Mouse (Mus musculus) heart, postnatal 4 days (tissue): Measurements from ENCODE around the gene Cntnap2. TPM values are rescaled to one million over a fixed set of nuclear protein-coding genes. Genes with fewer than 3 reads are reported as not detected.

Source experiments
- DNase-seq: peaks from one replicate; pipeline ENCODE4 v3.0.0; 2021
- total RNA-seq, 2 experiments: library from RNA; stranded (reverse); gene quantifications; 2 replicates each; pipeline ENCODE4 v1.2.3; 2021

Gene Cntnap2
- total RNA-seq: under 1 TPM; 0.05 TPM

GRCm38 (mm10) chr6:45059091-45059490 lies at the start of gene Cntnap2:
Cntnap2 (plus strand) TSS chr6:45059357.
- DNase-seq: peak; percentile 68

GRCm38 (mm10) chr6:45026011-45026682 lies 33.0 kb upstream of the Cntnap2 start:
- DNase-seq: peak; percentile 17

DNA sequence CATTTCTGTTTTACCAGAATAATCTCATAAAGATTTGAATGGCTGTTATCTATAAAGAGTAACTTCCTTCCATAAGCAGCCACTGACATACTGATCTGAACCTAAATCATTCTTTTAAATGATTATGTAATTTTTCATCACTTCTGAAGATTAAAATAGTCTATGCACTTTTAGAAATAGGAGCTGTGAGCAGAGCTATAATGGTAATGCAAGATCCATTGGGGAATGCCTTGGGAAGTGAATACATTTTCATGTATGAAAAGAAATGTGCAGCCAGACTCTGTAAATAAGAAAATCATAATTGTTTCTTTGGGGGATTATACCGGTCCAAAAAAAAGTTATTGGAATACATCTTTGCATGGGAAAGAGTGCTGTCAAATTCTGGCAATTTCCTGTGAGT lies 19.7 kb upstream of the Cntnap2 start:
- DNase-seq: no peak

- DNase-seq: no peak
Measured at GRCm38 (mm10) chr6:45059556-45060471, 657 bp downstream of the Cntnap2 start.

DNA sequence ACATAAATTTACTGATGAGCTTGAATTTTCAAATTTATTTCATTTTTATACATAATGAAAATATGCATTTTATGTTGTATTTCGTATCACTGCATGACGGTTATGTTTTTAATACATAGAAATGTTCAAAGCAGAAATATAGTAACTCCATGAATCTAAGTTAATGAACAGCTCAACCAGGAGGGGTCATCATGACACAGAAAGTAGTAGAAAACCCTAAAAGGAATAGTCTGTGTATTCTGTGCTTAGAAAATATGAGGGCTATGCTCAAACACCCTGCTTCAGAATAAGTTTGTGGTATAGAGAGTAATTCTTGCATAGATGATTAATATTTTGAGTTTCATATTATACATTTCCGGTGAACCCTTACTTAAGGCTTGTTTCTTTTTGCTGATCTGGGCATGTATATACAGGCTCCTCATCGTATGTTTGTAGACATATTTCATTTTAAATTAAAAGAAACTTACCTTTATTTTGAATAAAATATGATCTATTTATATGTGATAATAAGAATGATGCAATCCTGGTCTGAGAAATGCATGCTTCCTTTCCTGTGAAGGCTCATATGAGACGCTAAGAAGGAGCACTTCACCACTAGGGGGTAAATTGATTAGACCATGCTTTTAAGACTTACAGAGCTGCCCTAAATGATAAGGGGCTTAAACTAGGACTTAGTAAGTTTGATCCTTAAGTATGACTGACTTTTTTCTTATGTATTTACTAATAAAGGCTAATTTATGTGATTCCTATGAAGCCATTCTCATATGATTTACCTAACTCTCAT lies 3.2 kb downstream of the Cntnap2 start:
- no peak for DNase-seq

DNA sequence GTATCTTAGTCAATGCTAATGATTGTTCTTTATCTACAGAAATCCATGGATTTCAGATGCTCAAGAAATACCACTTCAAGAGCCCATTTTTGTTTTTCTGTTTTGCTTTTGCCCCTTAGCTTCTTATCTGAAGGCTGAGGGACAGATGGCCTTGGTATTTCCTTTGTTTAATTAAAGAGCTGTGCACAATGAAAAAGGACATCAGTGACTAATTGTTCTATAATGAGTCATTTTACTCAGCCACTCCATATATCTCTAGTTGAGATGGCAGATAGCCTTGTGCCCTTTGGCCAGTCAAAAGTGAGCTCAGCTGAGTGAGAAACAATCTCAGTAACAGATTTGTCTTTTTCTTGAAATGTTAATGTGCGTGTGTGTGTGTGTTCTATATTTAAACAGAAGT lies 29.1 kb downstream of the Cntnap2 start:
- no peak for DNase-seq

GRCm38 (mm10) chr6:45113613-45114012 lies 54.5 kb downstream of the Cntnap2 start:
- DNase-seq: no peak

- no peak for DNase-seq
Measured at GRCm38 (mm10) chr6:45144882-45145281, 85.7 kb downstream of the Cntnap2 start.

DNA sequence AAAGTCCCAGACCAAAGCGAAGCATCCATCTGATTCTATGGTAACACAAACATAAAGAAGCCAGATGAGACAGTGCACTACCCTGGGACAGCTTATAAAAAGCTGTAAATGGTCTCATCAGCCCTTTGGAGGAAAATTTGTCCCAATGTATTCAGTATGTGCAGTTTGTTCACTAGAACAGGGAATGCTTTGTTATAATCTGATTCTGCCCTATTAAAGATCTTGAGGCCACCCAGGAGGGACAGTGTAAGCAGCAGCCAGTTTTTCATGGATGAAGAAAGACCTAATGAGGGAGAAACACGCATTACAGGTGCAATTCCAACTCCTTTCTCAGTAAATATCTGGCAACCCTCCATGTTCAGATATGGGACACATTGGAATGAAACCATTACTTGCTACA lies 145.9 kb downstream of the Cntnap2 start:
- no peak for DNase-seq

- no peak for DNase-seq
Measured at GRCm38 (mm10) chr6:45214330-45214729, 155.2 kb downstream of the Cntnap2 start.

DNA sequence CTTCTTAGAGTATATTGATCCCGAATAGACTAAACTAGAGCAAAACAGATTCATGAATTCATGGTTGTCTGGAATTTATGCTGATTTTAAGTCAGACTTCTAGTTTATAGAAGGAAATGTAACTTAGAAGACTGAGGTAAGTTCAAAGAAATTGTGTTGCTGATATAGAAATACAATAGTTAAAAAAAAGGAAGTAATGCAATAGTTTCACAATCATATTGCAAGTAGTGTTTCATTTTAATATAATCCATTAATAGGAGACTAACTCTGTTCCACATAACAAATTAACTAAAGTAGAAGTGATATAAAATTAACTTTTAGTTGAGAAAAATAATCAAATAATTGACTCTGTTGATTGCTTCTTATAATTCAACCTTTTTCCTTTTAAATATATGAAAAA lies 169.8 kb downstream of the Cntnap2 start:
- DNase-seq: no peak

DNA sequence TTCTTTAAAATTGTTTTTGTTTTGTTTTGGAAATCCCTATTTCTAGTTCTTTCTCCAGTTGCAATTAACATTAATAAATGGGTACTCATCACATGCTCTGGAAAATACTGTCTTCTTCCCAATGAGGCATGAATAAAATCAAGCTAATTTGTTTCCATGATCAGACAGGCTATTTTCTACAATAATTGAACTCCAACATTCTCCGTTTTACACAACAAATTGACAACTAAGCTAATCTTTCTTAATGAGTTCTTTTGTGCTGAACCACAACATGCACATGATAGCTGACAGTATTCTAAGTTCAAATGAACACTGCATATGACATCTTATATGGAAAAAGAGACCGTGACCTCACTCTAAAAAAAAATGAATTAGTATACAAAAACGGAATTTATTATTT lies 173.4 kb downstream of the Cntnap2 start:
- no peak for DNase-seq

DNA sequence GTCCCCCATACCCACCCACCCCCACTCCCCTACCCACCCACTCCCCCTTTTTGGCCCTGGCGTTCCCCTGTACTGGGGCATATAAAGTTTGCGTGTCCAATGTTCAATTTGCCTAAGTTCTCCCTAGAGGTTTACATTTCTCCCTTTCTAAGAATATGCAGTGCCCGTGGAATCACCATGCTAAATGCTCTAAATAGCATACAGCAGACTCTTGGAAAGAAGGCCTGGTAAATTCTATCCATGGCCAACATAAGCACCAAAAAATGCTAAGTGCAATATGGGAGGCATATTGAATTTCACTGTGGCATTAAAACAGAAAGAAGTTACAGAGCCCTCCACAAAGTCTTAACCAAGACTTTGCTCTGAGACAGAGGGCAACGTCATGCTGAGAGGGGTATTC lies 177.4 kb downstream of the Cntnap2 start:
- DNase-seq: no peak

- no peak for DNase-seq
Measured at GRCm38 (mm10) chr6:45238117-45238516, 179.0 kb downstream of the Cntnap2 start.

DNA sequence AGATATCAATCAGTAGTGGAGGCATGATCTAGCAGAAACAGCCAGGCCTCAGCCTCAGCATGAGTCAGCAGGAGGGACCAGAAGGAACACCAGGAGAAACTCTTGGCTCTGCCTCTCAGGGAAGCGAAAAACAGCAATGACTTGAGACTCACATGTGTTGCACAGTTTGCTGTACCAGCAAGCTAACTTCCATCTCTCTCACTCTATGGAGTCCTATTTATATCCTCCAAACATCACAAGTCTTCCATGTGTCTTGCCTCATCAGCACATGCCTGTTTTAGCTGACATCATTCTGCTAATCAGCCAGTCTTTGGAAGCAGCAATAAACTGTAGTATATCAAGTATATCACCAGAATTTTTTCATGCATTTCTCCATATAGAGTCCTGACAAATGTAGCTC lies 182.1 kb downstream of the Cntnap2 start:
- DNase-seq: no peak

DNA sequence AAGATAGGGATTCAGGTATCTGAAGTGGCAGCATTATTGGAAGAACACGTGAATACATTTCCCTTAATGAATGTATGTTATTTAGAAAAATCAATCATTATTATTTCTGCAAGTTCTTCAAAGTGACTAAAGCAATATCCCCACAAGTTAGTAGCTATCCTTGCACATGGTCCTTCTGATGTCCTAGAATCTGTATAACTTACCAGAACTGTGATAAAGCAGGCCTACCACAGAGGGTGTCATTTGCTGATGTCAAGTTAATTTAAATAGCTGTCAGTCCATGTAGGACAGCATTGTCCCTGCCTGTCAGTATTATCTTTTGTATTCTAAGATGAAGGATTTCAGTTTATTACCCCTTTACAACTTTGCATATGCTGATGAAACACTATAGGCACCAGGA lies 185.5 kb downstream of the Cntnap2 start:
- no peak for DNase-seq

DNA sequence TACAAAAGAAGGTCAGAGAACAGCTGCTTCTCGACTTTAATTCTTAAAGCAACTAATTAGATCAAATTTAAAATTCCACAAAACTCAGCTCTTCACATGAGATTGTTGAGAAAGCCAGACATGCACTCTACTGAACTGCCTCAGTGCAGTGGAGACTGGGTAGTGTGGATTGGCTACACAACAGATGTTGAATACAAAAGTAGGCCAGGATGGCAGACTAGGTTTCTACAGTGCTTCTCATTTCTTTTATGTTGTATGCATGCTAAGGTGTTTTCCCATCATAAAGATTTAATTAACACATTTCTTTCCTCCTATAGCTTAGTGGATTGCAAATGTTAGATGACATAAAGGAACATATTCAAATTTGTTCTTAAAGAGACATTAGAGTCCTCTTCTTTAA lies 198.9 kb downstream of the Cntnap2 start:
- DNase-seq: no peak

GRCm38 (mm10) chr6:45271537-45271936 lies 212.4 kb downstream of the Cntnap2 start:
- no peak for DNase-seq

GRCm38 (mm10) chr6:45273259-45273775 lies 214.2 kb downstream of the Cntnap2 start:
- DNase-seq: no peak

DNA sequence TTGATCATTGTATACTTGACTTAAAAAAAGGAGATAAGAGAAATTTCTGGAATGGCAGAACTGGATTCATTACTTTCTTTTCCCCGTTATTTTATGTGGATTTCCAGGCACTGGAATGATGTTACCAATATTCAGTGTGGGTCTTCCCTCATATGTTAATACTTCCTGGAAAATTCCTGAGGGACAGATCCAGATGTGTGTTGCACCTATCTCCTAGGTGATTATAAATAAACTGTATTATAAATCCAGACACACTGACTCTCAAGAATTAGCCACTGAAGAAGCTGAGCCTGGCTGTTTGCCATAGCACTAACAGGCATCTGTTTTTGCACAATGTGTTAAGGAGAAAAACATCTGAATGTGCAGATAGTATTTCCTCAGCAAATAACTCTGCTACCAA lies 231.0 kb downstream of the Cntnap2 start:
- DNase-seq: peak; percentile 5

DNA sequence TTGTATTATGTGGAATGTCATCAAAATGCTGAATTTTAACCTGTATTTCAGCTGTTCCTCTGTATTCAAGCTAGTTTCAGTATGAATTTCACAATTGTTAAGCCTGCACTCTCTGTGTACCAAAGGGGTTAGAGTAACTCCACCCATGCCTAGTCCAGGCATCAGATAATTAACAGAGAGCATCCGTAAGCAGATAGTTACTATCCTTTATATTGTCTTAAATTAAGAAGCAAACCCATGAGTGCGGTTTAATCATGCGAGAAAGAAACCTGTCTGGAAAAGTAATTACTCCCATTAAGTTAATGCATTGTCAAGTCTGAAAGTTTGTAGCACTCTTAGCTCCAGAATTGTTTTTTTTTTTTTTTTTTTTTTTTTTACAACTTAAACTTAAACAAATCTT lies 258.3 kb downstream of the Cntnap2 start:
- no peak for DNase-seq

GRCm38 (mm10) chr6:45323505-45323904 lies 264.3 kb downstream of the Cntnap2 start:
- peak; percentile 59 for DNase-seq

- no peak for DNase-seq
Measured at GRCm38 (mm10) chr6:45327952-45328485, 268.9 kb downstream of the Cntnap2 start.
